Mouse (Mus musculus) myocyte (in vitro differentiated cells): ENCODE data around the gene Trim65. TPM values are rescaled to one million over a fixed set of nuclear protein-coding genes. Genes with fewer than 3 reads are reported as not detected.

ENCODE experiments used
- H3K27me3 ChIP-seq: one replicate; pipeline ENCODE4 v1.6.1; 2011; ENCODE audit not compliant: control insufficient read depth, insufficient read depth, insufficient read length
- H3K36me3 ChIP-seq: one replicate; pipeline ENCODE4 v1.6.1; 2011; ENCODE audit not compliant: control insufficient read depth, insufficient read depth
- H3K4me2 ChIP-seq: one replicate; pipeline ENCODE4 v1.6.1; 2011; ENCODE audit warnings: low read depth, control low read depth
- H3K4me3 ChIP-seq: one replicate; pipeline ENCODE4 v1.5.1; 2011; ENCODE audit warnings: mild to moderate bottlenecking, control low read depth, moderate library complexity
- H3K79me2 ChIP-seq: one replicate; pipeline ENCODE4 v1.6.1; 2011; ENCODE audit not compliant: control insufficient read depth, insufficient read depth
- H3ac ChIP-seq: one replicate; pipeline ENCODE4 v1.6.1; 2011; ENCODE audit not compliant: control insufficient read depth, insufficient read length
- CEBPB ChIP-seq: IDR thresholded peaks from 2 replicates; pipeline ENCODE4 v1.6.1; 2011; ENCODE audit warnings: mild to moderate bottlenecking, moderate library complexity; ENCODE audit not compliant: poor library complexity, insufficient read depth, severe bottlenecking
- E2F4 ChIP-seq: IDR thresholded peaks from one replicate; pipeline ENCODE4 v1.6.1; 2011; ENCODE audit warnings: mild to moderate bottlenecking, control low read depth, moderate library complexity; ENCODE audit not compliant: insufficient read depth
- MAX ChIP-seq: IDR thresholded peaks from one replicate; pipeline ENCODE4 v1.6.1; 2011; ENCODE audit warnings: low read depth, mild to moderate bottlenecking, control low read depth
- MYOD1 ChIP-seq, 3 experiments: IDR thresholded peaks; one replicate each; pipeline ENCODE4 v1.6.1; 2011; ENCODE audit warnings: control low read depth in 2 of 3, low read depth in 2 of 3, mild to moderate bottlenecking in 2 of 3, moderate library complexity in 1 of 3; ENCODE audit not compliant: insufficient read length in 2 of 3, control insufficient read depth in 1 of 3
- MYOG ChIP-seq, 3 experiments: IDR thresholded peaks; one replicate each; pipeline ENCODE4 v1.6.1; 2011; ENCODE audit warnings: control low read depth in 2 of 3, low read depth in 2 of 3, mild to moderate bottlenecking in 2 of 3; ENCODE audit not compliant: insufficient read length in 2 of 3, control insufficient read depth in 1 of 3, insufficient read depth in 1 of 3
- POLR2A ChIP-seq: IDR thresholded peaks from one replicate; pipeline ENCODE4 v1.6.1; 2011; ENCODE audit warnings: low read depth, mild to moderate bottlenecking, control low read depth, moderate library complexity; ENCODE audit not compliant: insufficient read length
- POLR2AphosphoS2 ChIP-seq: IDR thresholded peaks from one replicate; pipeline ENCODE4 v1.6.1; 2011; ENCODE audit warnings: low read depth, control low read depth; ENCODE audit not compliant: insufficient read length
- REST ChIP-seq: IDR thresholded peaks from one replicate; pipeline ENCODE4 v1.6.1; 2011; ENCODE audit warnings: mild to moderate bottlenecking, control low read depth, moderate library complexity; ENCODE audit not compliant: insufficient read depth, insufficient read length
- SRF ChIP-seq: IDR thresholded peaks from one replicate; pipeline ENCODE4 v1.6.1; 2011; ENCODE audit warnings: low read depth; ENCODE audit not compliant: control insufficient read depth, insufficient read length
- TCF12 ChIP-seq: IDR thresholded peaks from one replicate; pipeline ENCODE4 v1.6.1; 2011; ENCODE audit warnings: mild to moderate bottlenecking, control low read depth; ENCODE audit not compliant: poor library complexity, insufficient read depth, severe bottlenecking
- TCF3 ChIP-seq: IDR thresholded peaks from one replicate; pipeline ENCODE4 v1.6.1; 2011; ENCODE audit warnings: low read depth, control low read depth; ENCODE audit not compliant: insufficient read length
- USF1 ChIP-seq: IDR thresholded peaks from one replicate; pipeline ENCODE4 v1.6.1; 2011; ENCODE audit warnings: low read depth, mild to moderate bottlenecking, control low read depth, moderate library complexity
- polyA plus RNA-seq: library from polyadenylated mRNA; unstranded; fragments of >200 nt; fragmentation: generic; extraction: Trizol; gene quantifications from one replicate; pipeline ENCODE4 v1.2.1, GENCODE M21; 2012; ENCODE audit warnings: missing spikeins

Trim65 gene
- polyA plus RNA-seq, 1 experiment: 1.9 TPM

DNA sequence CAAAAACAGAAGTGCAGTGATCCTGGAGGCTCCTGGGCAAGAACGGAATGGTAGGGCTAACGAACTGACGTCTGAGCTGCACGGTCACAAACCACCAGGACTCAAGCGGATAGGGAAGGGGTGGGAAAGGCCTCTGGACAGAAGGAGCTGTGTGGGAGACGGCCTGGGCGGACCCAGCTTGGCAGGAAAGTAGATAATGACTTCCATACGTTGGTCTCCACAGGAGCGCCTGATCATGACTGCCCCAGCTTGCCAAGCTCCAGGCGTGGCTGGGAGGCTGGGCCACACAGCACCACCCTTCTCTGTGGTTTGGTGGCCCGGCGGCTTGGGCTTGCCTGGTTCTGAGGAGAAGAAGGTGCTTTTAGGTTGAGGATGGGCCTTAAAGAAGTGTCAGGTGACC is 13.7 kb downstream of the Trim65 start:
- H3K4me3 ChIP-seq: no peak overlapping the region
- TF ChIP-seq TCF12 (no peak), MAX (no peak), MYOG (IDR thresholded peaks at IDR 0.05; ENCODE audit: control insufficient read depth in 1 of 3, insufficient read depth in 1 of 3, insufficient read length in 2 of 3, low read depth in 2 of 3) (no peak), REST (no peak), POLR2A (no peak), MYOD1 (IDR thresholded peaks at IDR 0.05; ENCODE audit: control insufficient read depth in 1 of 3, insufficient read length in 2 of 3, low read depth in 2 of 3) (no peak), POLR2AphosphoS2 (no peak), E2F4 (no peak), SRF (no peak), USF1 (no peak), CEBPB (no peak)

DNA sequence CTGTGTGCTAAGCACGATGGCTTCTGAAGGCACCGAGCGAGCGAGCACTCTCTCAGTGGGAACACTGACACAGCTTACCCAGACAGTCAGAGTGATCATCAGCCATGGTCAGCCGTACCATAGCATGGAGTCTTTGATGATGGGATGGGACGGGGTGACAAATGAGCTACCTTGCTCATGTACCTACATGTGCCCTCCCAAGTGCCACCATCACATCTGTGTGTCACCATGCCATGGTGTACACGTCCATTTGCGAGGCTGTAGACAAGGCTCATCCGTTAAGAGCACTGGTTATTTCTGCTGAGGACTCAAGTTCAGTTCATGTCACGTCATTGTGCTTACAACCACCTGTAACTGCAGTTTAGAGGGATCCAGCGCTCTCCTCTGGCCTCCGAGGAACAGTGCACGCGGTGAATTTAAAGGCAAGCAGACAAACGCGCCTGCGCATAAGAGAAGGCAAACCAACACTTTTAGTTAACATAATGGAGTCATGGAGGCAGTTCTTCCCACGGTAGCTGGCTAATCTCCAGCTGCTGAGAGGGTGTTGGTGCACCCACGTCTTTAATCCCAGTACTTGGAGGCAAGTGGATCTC is 19.2 kb downstream of the Trim65 start:
- H3K4me2 ChIP-seq: no peak overlapping the region
- no peak overlapping the region for H3ac ChIP-seq
- no peaks in the 10 kb centered on the region for H3K36me3 ChIP-seq
- peaks cover 11% of the 10 kb centered on the region for H3K79me2 ChIP-seq
- H3K27me3 ChIP-seq: no peaks in the 10 kb centered on the region
- no peak overlapping the region for H3K4me3 ChIP-seq
- TF ChIP-seq TCF3: no peak

More for the DNA sequence above, 13.7 kb downstream of the Trim65 start:
- Histone ChIP-seq H3ac (no peak overlapping the region), H3K27me3 (no peaks in the 10 kb centered on the region), H3K4me2 (no peak overlapping the region), H3K79me2 (no peaks in the 10 kb centered on the region), H3K36me3 (no peaks in the 10 kb centered on the region)

DNA sequence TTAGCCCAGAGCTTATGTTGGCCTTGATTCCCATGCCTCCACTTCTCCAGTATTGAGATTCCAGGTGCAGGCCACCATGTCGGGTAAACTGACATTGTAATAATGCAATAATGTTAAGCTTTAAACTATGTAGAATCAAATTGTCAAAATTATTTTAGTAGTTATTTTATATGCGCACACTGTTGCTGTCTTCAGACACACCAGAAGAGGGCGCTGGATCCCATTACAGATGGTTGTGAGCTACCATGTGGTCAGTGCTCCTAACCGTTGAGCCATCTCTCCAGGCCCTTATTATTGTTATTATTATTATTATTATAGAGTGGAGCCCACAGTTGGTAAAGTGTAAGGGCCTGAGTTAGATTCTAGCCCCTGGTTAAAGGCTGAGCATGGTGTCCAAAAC is 19.9 kb downstream of the Trim65 start:
- peak overlapping the region; percentile 79 for H3K4me2 ChIP-seq
- TF ChIP-seq MAX: no peak
- TF ChIP-seq USF1: no peak
- TF ChIP-seq MYOD1 (IDR thresholded peaks at IDR 0.05; ENCODE audit: control insufficient read depth in 1 of 3, insufficient read length in 2 of 3, low read depth in 2 of 3): no peak
- TF ChIP-seq TCF12: no peak
- no peak for TF ChIP-seq POLR2A
- peak overlapping the region; percentile 78 for H3K4me3 ChIP-seq

DNA sequence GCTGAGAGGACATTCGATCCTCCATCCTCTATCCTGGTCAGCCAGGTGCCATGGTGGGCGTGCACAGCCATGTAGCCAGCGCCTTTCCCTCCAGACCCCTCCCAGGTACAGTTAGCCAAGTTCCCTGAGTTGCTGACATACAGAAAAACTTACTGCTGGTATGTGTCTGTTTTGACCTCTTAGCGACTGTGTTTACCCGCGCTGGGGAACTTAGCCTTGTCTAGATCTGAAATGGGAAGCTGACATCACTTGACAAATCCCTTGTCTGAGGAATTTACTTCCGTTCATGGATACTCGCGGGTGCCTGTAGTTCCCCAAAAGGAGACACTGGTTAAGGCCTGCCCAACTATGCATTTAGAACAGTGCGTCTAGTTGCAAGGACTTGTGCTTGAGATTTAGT is 20.4 kb downstream of the Trim65 start:
- H3K79me2 ChIP-seq: peaks cover 11% of the 10 kb centered on the region
- H3K36me3 ChIP-seq: no peaks in the 10 kb centered on the region
- peak overlapping the region; percentile 78 for H3K4me3 ChIP-seq
- H3ac ChIP-seq: peak overlapping the region; percentile 66
- no peak for TF ChIP-seq POLR2AphosphoS2
- no peak for TF ChIP-seq POLR2A
- no peak for TF ChIP-seq MAX
- no peak for TF ChIP-seq SRF
- no peak for TF ChIP-seq MYOD1 (IDR thresholded peaks at IDR 0.05; ENCODE audit: control insufficient read depth in 1 of 3, insufficient read length in 2 of 3, low read depth in 2 of 3)
- TF ChIP-seq MYOG (IDR thresholded peaks at IDR 0.05; ENCODE audit: control insufficient read depth in 1 of 3, insufficient read depth in 1 of 3, insufficient read length in 2 of 3, low read depth in 2 of 3): no peak
- no peak for TF ChIP-seq USF1
- no peak for TF ChIP-seq CEBPB
- no peak for TF ChIP-seq REST
- no peak for TF ChIP-seq TCF3
- no peak for TF ChIP-seq E2F4
- no peak for TF ChIP-seq TCF12
- H3K27me3 ChIP-seq: no peaks in the 10 kb centered on the region
- H3K4me2 ChIP-seq: peak overlapping the region; percentile 79

More for the DNA sequence above, 19.9 kb downstream of the Trim65 start:
- peaks cover 11% of the 10 kb centered on the region for H3K79me2 ChIP-seq
- no peaks in the 10 kb centered on the region for H3K27me3 ChIP-seq
- H3ac ChIP-seq: no peak overlapping the region
- no peaks in the 10 kb centered on the region for H3K36me3 ChIP-seq

DNA sequence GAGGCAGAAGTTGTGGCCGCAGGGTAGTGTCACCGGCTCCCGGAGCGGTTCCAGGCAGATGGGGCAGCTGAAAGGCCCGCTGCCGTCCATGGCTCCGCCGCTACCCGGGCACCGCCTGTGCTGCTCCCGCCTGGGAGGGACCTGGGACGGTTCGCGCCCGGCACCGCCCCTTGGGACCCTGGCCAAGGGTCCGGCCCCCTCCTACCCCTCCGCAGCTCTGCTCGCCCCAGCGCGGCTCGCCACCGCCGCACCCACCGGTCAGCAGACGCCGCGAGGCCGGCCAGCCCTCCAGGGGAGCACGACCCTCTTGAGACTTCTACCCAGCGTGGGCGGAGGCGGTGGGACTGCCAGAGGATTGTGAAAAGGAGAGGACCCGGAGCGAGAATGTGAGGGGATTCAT is 20.8 kb downstream of the Trim65 start:
- peak overlapping the region; percentile 66 for H3ac ChIP-seq
- H3K36me3 ChIP-seq: no peaks in the 10 kb centered on the region
- H3K27me3 ChIP-seq: no peaks in the 10 kb centered on the region
- peaks cover 11% of the 10 kb centered on the region for H3K79me2 ChIP-seq
- peak; percentile 86 for TF ChIP-seq POLR2A
- TF ChIP-seq MYOG (IDR thresholded peaks at IDR 0.05; ENCODE audit: control insufficient read depth in 1 of 3, insufficient read depth in 1 of 3, insufficient read length in 2 of 3, low read depth in 2 of 3): peak in 2 of 3 experiments; percentile 7 to 42
- no peak for TF ChIP-seq CEBPB
- peak; percentile 96 for TF ChIP-seq POLR2AphosphoS2
- no peak for TF ChIP-seq MAX
- peak; percentile 35 for TF ChIP-seq E2F4
- peak in 1 of 3 experiments; percentile 9 for TF ChIP-seq MYOD1 (IDR thresholded peaks at IDR 0.05; ENCODE audit: control insufficient read depth in 1 of 3, insufficient read length in 2 of 3, low read depth in 2 of 3)
- H3K4me2 ChIP-seq: peak overlapping the region; percentile 79
- H3K4me3 ChIP-seq: peak overlapping the region; percentile 78
